Mouse (Mus musculus) heart, embryonic 13.5 days (tissue): Measurements from ENCODE around the gene Ntn1. TPM values are rescaled to one million over a fixed set of nuclear protein-coding genes. Genes with fewer than 3 reads are reported as not detected.

Experiments
- ATAC-seq: fragments of 200-750 bp; cut with Nextera tagmentation; 2 replicates; pipeline ENCODE4 v1.8.0; 2017; ENCODE audit warnings: moderate TSS enrichment; ENCODE audit not compliant: insufficient number of reproducible peaks, low FRiP score, low TSS enrichment; ENCODE audit errors: extremely low read depth
- H3K27ac ChIP-seq: fragments of 300-500 bp; sonication (generic); replicated peaks from 2 replicates; pipeline ENCODE4 v1.5.1; 2015; ENCODE audit warnings: moderate library complexity, mild to moderate bottlenecking, inconsistent platforms
- H3K27me3 ChIP-seq: fragments of 300-500 bp; sonication (generic); replicated peaks from 2 replicates; pipeline ENCODE4 v1.6.1; 2015; ENCODE audit warnings: mild to moderate bottlenecking, inconsistent platforms
- H3K36me3 ChIP-seq: fragments of 300-500 bp; sonication (generic); 2 replicates; pipeline ENCODE4 v1.6.1; 2015; ENCODE audit warnings: mild to moderate bottlenecking, inconsistent platforms
- H3K4me1 ChIP-seq: fragments of 300-500 bp; sonication (generic); 2 replicates; pipeline ENCODE4 v1.6.1; 2015; ENCODE audit warnings: inconsistent platforms
- H3K4me2 ChIP-seq: fragments of 300-500 bp; sonication (generic); 2 replicates; pipeline ENCODE4 v1.6.1; 2015; ENCODE audit warnings: inconsistent platforms, mild to moderate bottlenecking, moderate library complexity
- H3K4me3 ChIP-seq: fragments of 300-500 bp; sonication (generic); 2 replicates; pipeline ENCODE4 v1.5.1; 2015; ENCODE audit warnings: moderate library complexity, mild to moderate bottlenecking, inconsistent platforms
- H3K9ac ChIP-seq: fragments of 300-500 bp; sonication (generic); 2 replicates; pipeline ENCODE4 v1.6.1; 2015; ENCODE audit warnings: inconsistent platforms, mild to moderate bottlenecking, moderate library complexity
- H3K9me3 ChIP-seq: fragments of 300-500 bp; sonication (generic); 2 replicates; pipeline ENCODE4 v1.6.1; 2016; ENCODE audit warnings: inconsistent platforms
- WGBS: fragments of 180-500 bp; shearing (Covaris S2); methylation state at CpG from one replicate; pipeline ENCODE4 v1.1.7; 2015; ENCODE audit warnings: mixed read lengths; 5-methylcytosine and 5-hydroxymethylcytosine counted together
- polyA plus RNA-seq: library from polyadenylated mRNA; unstranded; fragments of >200 nt; fragmentation: Nextera tagmentation; extraction: Ambion mirVana; gene quantifications from 2 replicates; pipeline ENCODE4 v1.2.1, GENCODE M21; 2015

The Ntn1 gene
- polyA plus RNA-seq, 1 experiment from 2014 or later: 19.2 TPM

GRCm38 (mm10) chr11:68324863-68325262 lies 75.8 kb downstream of the Ntn1 start:
- 76% methylated on average over 2 of the region's 2 CpGs for WGBS
- H3K36me3 ChIP-seq: no peaks in the 10 kb centered on the region
- no peak for ATAC-seq
- H3K4me1 ChIP-seq: peaks cover 9% of the 10 kb centered on the region
- no peak overlapping the region for H3K27ac ChIP-seq
- no peak overlapping the region for H3K4me2 ChIP-seq
- H3K27me3 ChIP-seq: no peaks in the 10 kb centered on the region
- H3K4me3 ChIP-seq: no peak overlapping the region
- no peak overlapping the region for H3K9ac ChIP-seq
- H3K9me3 ChIP-seq: peaks cover 4% of the 10 kb centered on the region; the same call in 1 of the 2 replicates

- Histone ChIP-seq H3K27me3 (no peaks in the 10 kb centered on the region), H3K9me3 (peaks cover 6% of the 10 kb centered on the region), H3K9ac (no peak overlapping the region), H3K27ac (0 out of 2 replicates have a peak overlapping the region, but pooled peaks have one; percentile 2), H3K4me3 (no peak overlapping the region), H3K4me2 (no peak overlapping the region), H3K4me1 (peaks cover 9% of the 10 kb centered on the region), H3K36me3 (no peaks in the 10 kb centered on the region)
- ATAC-seq: no peak
- WGBS: 57% methylated on average over 7 of the region's 7 CpGs
Measured at GRCm38 (mm10) chr11:68321417-68321816, 79.2 kb downstream of the Ntn1 start.

- no peak overlapping the region for H3K27ac ChIP-seq
- H3K36me3 ChIP-seq: no peaks in the 10 kb centered on the region
- no peak overlapping the region for H3K9ac ChIP-seq
- peaks cover 6% of the 10 kb centered on the region for H3K9me3 ChIP-seq
- H3K27me3 ChIP-seq: no peaks in the 10 kb centered on the region
- H3K4me2 ChIP-seq: no peak overlapping the region
- peaks cover 18% of the 10 kb centered on the region for H3K4me1 ChIP-seq
- 67% methylated on average over 11 of the region's 11 CpGs for WGBS
- no peak overlapping the region for H3K4me3 ChIP-seq
- ATAC-seq: no peak
Measured at GRCm38 (mm10) chr11:68315551-68316130, 85.0 kb downstream of the Ntn1 start.

GRCm38 (mm10) chr11:68313861-68314260 lies 86.8 kb downstream of the Ntn1 start:
- Histone ChIP-seq H3K4me1 (peaks cover 24% of the 10 kb centered on the region), H3K36me3 (no peaks in the 10 kb centered on the region), H3K4me3 (no peak overlapping the region), H3K27me3 (no peaks in the 10 kb centered on the region), H3K4me2 (no peak overlapping the region), H3K9ac (peak overlapping the region; percentile 47; the same call in 1 of the 2 replicates), H3K9me3 (peaks cover 6% of the 10 kb centered on the region), H3K27ac (no peak overlapping the region)
- no peak for ATAC-seq
- WGBS: 53% methylated on average over 4 of the region's 4 CpGs

GRCm38 (mm10) chr11:68313065-68313464 lies 87.6 kb downstream of the Ntn1 start:
- H3K4me2 ChIP-seq: no peak overlapping the region
- H3K36me3 ChIP-seq: no peaks in the 10 kb centered on the region
- H3K4me3 ChIP-seq: no peak overlapping the region
- no peaks in the 10 kb centered on the region for H3K27me3 ChIP-seq
- peaks cover 26% of the 10 kb centered on the region for H3K4me1 ChIP-seq
- ATAC-seq: no peak
- peaks cover 6% of the 10 kb centered on the region for H3K9me3 ChIP-seq
- no peak overlapping the region for H3K27ac ChIP-seq
- WGBS: 21% methylated on average over 7 of the region's 7 CpGs
- H3K9ac ChIP-seq: peak overlapping the region; percentile 47; the same call in 1 of the 2 replicates

- H3K9me3 ChIP-seq: no peaks in the 10 kb centered on the region
- H3K36me3 ChIP-seq: no peaks in the 10 kb centered on the region
- no peak for ATAC-seq
- peaks cover 24% of the 10 kb centered on the region for H3K4me1 ChIP-seq
- no peaks in the 10 kb centered on the region for H3K27me3 ChIP-seq
- no peak overlapping the region for H3K9ac ChIP-seq
- no peak overlapping the region for H3K27ac ChIP-seq
- H3K4me3 ChIP-seq: no peak overlapping the region
- no peak overlapping the region for H3K4me2 ChIP-seq
- WGBS: 56% methylated on average over 10 of the region's 10 CpGs
Measured at GRCm38 (mm10) chr11:68308911-68309580, 91.6 kb downstream of the Ntn1 start.

- Histone ChIP-seq H3K27ac (no peak overlapping the region), H3K4me2 (no peak overlapping the region), H3K27me3 (no peaks in the 10 kb centered on the region), H3K9me3 (no peaks in the 10 kb centered on the region), H3K36me3 (no peaks in the 10 kb centered on the region), H3K4me1 (peaks cover 21% of the 10 kb centered on the region), H3K4me3 (no peak overlapping the region), H3K9ac (no peak overlapping the region)
- 71% methylated on average over 8 of the region's 8 CpGs for WGBS
- no peak for ATAC-seq
Measured at GRCm38 (mm10) chr11:68305997-68306396, 94.6 kb downstream of the Ntn1 start.

- H3K4me3 ChIP-seq: no peak overlapping the region
- H3K27ac ChIP-seq: no peak overlapping the region
- no peak overlapping the region for H3K4me2 ChIP-seq
- H3K9ac ChIP-seq: no peak overlapping the region
- no peaks in the 10 kb centered on the region for H3K27me3 ChIP-seq
- peaks cover 18% of the 10 kb centered on the region for H3K4me1 ChIP-seq
- H3K9me3 ChIP-seq: no peaks in the 10 kb centered on the region
- 55% methylated on average over 7 of the region's 7 CpGs for WGBS
- no peak for ATAC-seq
- H3K36me3 ChIP-seq: no peaks in the 10 kb centered on the region
Measured at GRCm38 (mm10) chr11:68302323-68302722, 98.3 kb downstream of the Ntn1 start.

- 57% methylated on average over 4 of the region's 4 CpGs for WGBS
- H3K4me2 ChIP-seq: no peak overlapping the region
- ATAC-seq: no peak
Measured at GRCm38 (mm10) chr11:68301660-68302059, 99.0 kb downstream of the Ntn1 start.

GRCm38 (mm10) chr11:68295474-68295873 lies 105.1 kb downstream of the Ntn1 start:
- Histone ChIP-seq H3K36me3 (no peaks in the 10 kb centered on the region), H3K27me3 (no peaks in the 10 kb centered on the region; the same call in 1 of the 2 replicates), H3K9me3 (no peaks in the 10 kb centered on the region), H3K4me1 (peaks cover 8% of the 10 kb centered on the region), H3K9ac (no peak overlapping the region), H3K4me2 (no peak overlapping the region), H3K4me3 (no peak overlapping the region), H3K27ac (no peak overlapping the region)
- ATAC-seq: no peak
- 77% methylated on average over 5 of the region's 5 CpGs for WGBS

More at GRCm38 (mm10) chr11:68301660-68302059, 99.0 kb downstream of the Ntn1 start:
- Histone ChIP-seq H3K9me3 (no peaks in the 10 kb centered on the region), H3K27ac (no peak overlapping the region), H3K4me1 (peaks cover 18% of the 10 kb centered on the region), H3K4me3 (no peak overlapping the region), H3K9ac (no peak overlapping the region), H3K36me3 (no peaks in the 10 kb centered on the region), H3K27me3 (no peaks in the 10 kb centered on the region)

GRCm38 (mm10) chr11:68290631-68291030 lies 110.0 kb downstream of the Ntn1 start:
- no peak overlapping the region for H3K27ac ChIP-seq
- no peaks in the 10 kb centered on the region for H3K9me3 ChIP-seq
- no peaks in the 10 kb centered on the region; the same call in 1 of the 2 replicates for H3K27me3 ChIP-seq
- no peak overlapping the region for H3K9ac ChIP-seq
- no peak overlapping the region for H3K4me3 ChIP-seq
- no peaks in the 10 kb centered on the region for H3K36me3 ChIP-seq
- WGBS: 76% methylated on average over 8 of the region's 8 CpGs
- no peak for ATAC-seq
- no peak overlapping the region for H3K4me2 ChIP-seq
- peaks cover 26% of the 10 kb centered on the region for H3K4me1 ChIP-seq

GRCm38 (mm10) chr11:68287331-68287730 lies 113.3 kb downstream of the Ntn1 start:
- H3K9ac ChIP-seq: no peak overlapping the region
- no peaks in the 10 kb centered on the region; the same call in 1 of the 2 replicates for H3K27me3 ChIP-seq
- H3K27ac ChIP-seq: no peak overlapping the region
- H3K9me3 ChIP-seq: no peaks in the 10 kb centered on the region
- WGBS: 66% methylated on average over 5 of the region's 5 CpGs
- no peaks in the 10 kb centered on the region for H3K36me3 ChIP-seq
- peaks cover 37% of the 10 kb centered on the region for H3K4me1 ChIP-seq
- no peak for ATAC-seq
- H3K4me3 ChIP-seq: no peak overlapping the region
- H3K4me2 ChIP-seq: no peak overlapping the region
